Mouse (Mus musculus) neutrophil, adult 83 days (primary cell): ENCODE data around the gene Gm14743. TPM values are rescaled to one million over a fixed set of nuclear protein-coding genes. Genes with fewer than 3 reads are reported as not detected.

Source experiments
- total RNA-seq, 2 experiments: library from RNA; stranded (reverse); gene quantifications; one replicate each; pipeline ENCODE4 v1.2.4; 2023

Gm14743 gene
- total RNA-seq, result not detected

DNA sequence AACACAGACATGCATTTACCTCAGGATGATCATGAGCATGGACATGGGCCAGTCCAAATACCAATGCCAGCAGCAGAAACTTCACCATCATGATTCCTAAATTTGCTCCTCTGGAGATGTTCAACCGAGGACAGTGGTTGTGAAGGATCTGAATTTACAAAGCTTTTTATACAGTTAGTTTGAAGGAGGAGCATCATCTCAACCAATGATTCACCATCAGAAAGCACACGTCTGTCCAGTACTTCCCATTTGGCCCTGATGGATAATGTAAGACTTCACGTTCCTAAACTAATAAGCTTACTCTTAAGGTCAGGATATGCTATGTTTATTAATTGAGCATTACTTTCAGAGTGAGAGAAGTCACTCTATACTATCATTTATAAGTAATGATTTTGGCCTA lies at the start of gene Gm14743:
Gm14743 (minus strand) TSS at position 101 of the 400 bp plus-strand sequence.

Other genes starting within 250 kb of the Gm14743 start
- not detected for gene Obp1a, start 154.5 kb downstream of the Gm14743 start, total RNA-seq
- not detected for gene Gm5938, start 120.5 kb downstream of the Gm14743 start, total RNA-seq
- not detected for gene Obp1b, start 59.1 kb downstream of the Gm14743 start, total RNA-seq
- gene 4930480E11Rik, start 123.7 kb upstream of the Gm14743 start, total RNA-seq, result not detected